Comparison of ENCODE assay signal across 9 mouse cellular contexts in genomic region chrX:99049247-99049646, GRCm38 (mm10). TPM values are rescaled to one million over a fixed set of nuclear protein-coding genes. Genes with fewer than 3 reads are reported as not detected.
DNase-seq lines count a peak whose midpoint lies in the region; ATAC-seq lines count a peak whose summit lies in the region.
"Had no signal": no experiment of that assay in that cellular context is flagged by ENCODE, and none has a peak within 500 bp of the region (broad histone marks: within the 10 kb centered on the region; RNA-seq: fewer than 3 reads in every experiment).

No protein-coding gene starts in this region.

- no peaks in the 10 kb centered on the region for H3K36me3 ChIP-seq in heart, embryonic 11.5 days (ENCODE audit: control insufficient read depth, insufficient read depth, low read length)
- H3K36me3 ChIP-seq: midbrain, embryonic 10.5 days had no signal

- no peak for ATAC-seq in heart, embryonic 11.5 days (replicated peaks; ENCODE audit: insufficient number of reproducible peaks, low FRiP score, low TSS enrichment)
- no peak for ATAC-seq in erythroid progenitor cell, adult 5-6 weeks (replicated peaks; ENCODE audit: low FRiP score, poor library complexity, severe bottlenecking)

- H3K4me1 ChIP-seq in heart, embryonic 11.5 days (ENCODE audit: control insufficient read depth, insufficient read depth, low read length) = peaks cover 20% of the 10 kb centered on the region
- H3K4me1 ChIP-seq in brown adipose tissue, adult 24 weeks (ENCODE audit: control insufficient read depth, insufficient read depth, insufficient read length, low read length) = peaks cover 13% of the 10 kb centered on the region

- no peak overlapping the region for H3K4me3 ChIP-seq in heart, embryonic 11.5 days (ENCODE audit: low read depth, low read length)
- H3K4me3 ChIP-seq in brown adipose tissue, adult 24 weeks (ENCODE audit: insufficient read depth, low read depth, low read length) = no peak overlapping the region
- H3K4me3 ChIP-seq: midbrain, embryonic 10.5 days had no signal

- 34% methylated on average over 5 of the region's 5 CpGs for WGBS in heart, embryonic 11.5 days (ENCODE audit: insufficient replicate concordance)

- H3K9ac ChIP-seq in heart, embryonic 11.5 days (ENCODE audit: low read depth, low read length) = no peak overlapping the region

- no peak overlapping the region for H3K27ac ChIP-seq in heart, embryonic 11.5 days (ENCODE audit: low read depth, low read length)
- H3K27ac ChIP-seq in brown adipose tissue, adult 24 weeks (replicated peaks; ENCODE audit: low read depth, low read length) = peak overlapping the region; percentile 89
- H3K27ac ChIP-seq: midbrain, embryonic 10.5 days had no signal

- H3K27me3 ChIP-seq in heart, embryonic 11.5 days (ENCODE audit: control insufficient read depth, insufficient read depth, low read length) = no peaks in the 10 kb centered on the region

- H3K9me3 ChIP-seq in heart, embryonic 11.5 days (replicated peaks; ENCODE audit: control insufficient read depth, low read length) = no peaks in the 10 kb centered on the region
- H3K9me3 ChIP-seq: midbrain, embryonic 10.5 days had no signal

- DNase-seq in heart, adult 11 months = peak; percentile 98
- DNase-seq in kidney, adult 9 months = peak; percentile 56
- DNase-seq in lung, postnatal 36 days = peak; percentile 69
- DNase-seq in MN1 (ENCODE audit: low spot score) = no peak
- no peak for DNase-seq in urinary bladder, adult 2 months (ENCODE audit: low spot score)

- no peak overlapping the region for H3K4me2 ChIP-seq in heart, embryonic 11.5 days

RNA-seq across cellular contexts. Expression of gene Stard8, which starts 46.2 kb away (rescaled TPM):
- 7.9 and 11.8 TPM in 2 replicates for polyA plus RNA-seq in heart, embryonic 11.5 days (2014; fragmentation: Nextera tagmentation; extraction: Ambion mirVana)
- polyA plus RNA-seq in brown adipose tissue, adult 24 weeks (2012; ENCODE audit: insufficient read depth, insufficient read length, missing spikeins) = 5.0 and 6.7 TPM in 2 replicates
- 1.7 and 3.6 TPM in 2 replicates for total RNA-seq in erythroid progenitor cell, adult 5-6 weeks (2015; ENCODE audit: low replicate concordance)
- 2.7 and 4.2 TPM in 2 replicates for total RNA-seq in erythroid progenitor cell, adult 5-6 weeks (2017; ENCODE audit: low replicate concordance)
- 15.0 and 15.7 TPM in 2 replicates for polyA plus RNA-seq in urinary bladder, adult 2 months (2012; rRNA removed)

Comparison
In these comparisons a context has a peak if more than half of its experiments do, and no peak if none do; other contexts are left out.
1. DNase-seq: peak in heart, adult 11 months (single experiment), kidney, adult 9 months (single experiment) and lung, postnatal 36 days (single experiment); none in MN1 (single experiment) and urinary bladder, adult 2 months (single experiment).